Mouse (Mus musculus) embryonic fibroblast, embryonic 13.5 days (primary cell): ENCODE data around the gene Atp6v1g1.

Source experiments
- CTCF ChIP-seq: IDR thresholded peaks from 2 replicates; pipeline ENCODE4 v1.5.1; 2011; ENCODE audit warnings: mild to moderate bottlenecking, control low read depth, low read length, moderate library complexity, borderline replicate concordance; ENCODE audit not compliant: insufficient read depth
- POLR2A ChIP-seq: IDR thresholded peaks from 2 replicates; pipeline ENCODE4 v1.6.1; 2011; ENCODE audit warnings: low read depth, mild to moderate bottlenecking, control low read depth, low read length, moderate library complexity

DNA sequence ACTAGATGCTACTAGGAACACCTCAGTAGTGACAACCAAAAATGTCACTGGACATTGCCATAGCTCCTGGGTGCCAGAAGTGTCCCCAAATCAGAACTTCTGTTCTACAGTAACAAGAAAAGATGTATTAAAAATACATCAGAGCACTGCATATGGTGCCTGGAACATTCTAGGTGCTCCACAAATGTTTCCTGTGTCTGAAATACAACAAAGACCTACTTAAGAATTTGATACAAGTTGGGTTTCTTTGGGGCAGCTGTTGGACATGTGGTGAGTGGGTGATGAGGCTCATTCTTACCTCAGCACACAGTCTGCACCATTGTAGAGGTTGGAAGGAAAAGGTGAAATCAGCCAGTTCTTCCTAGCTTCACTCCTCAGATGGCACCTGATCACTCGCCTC lies 8.3 kb downstream of the Atp6v1g1 start:
- TF ChIP-seq CTCF (no peak), POLR2A (no peak)
